Mouse (Mus musculus): ENCODE data around the gene Sp9. TPM values are rescaled to one million over a fixed set of nuclear protein-coding genes. Genes with fewer than 3 reads are reported as not detected.

Sp9 gene
- total and polyA plus RNA-seq, 3 experiments = not detected

- whole genome bisulfite sequencing = 95% methylated on average over 9 of the region's 9 CpGs
- intact Hi-C loops (cut with DNase I) = no loop called here
Observed at GRCm38 (mm10) chr2:73317426-73317825, 45.7 kb downstream of the Sp9 start.

DNA sequence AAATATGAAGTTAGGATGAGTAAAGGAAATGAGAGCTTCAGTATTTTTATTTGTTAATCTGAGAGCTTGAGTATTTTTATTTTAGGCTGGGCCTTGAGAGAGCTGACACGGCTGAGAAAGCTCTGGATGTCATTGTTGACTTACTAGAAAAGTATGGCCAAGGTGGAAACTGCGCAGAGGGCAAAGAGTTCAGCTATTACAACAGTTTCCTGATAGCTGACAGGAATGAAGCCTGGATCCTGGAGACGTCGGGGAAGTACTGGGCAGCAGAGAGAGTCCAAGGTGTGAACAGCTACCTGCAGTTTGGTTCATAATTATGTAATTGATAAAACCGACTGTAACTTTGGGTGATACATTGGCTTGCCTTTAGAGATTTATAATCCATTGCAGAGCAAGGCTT, 47.5 kb downstream of the Sp9 start:
- Histone ChIP-seq H3K9ac (ENCODE audit: low read depth, low read length) (no peak overlapping the region), H3K27me3 (ENCODE audit: control insufficient read depth, insufficient read depth, low read length) (no peaks in the 10 kb centered on the region), H3K4me3 (no peak overlapping the region), H3K79me2 (replicated peaks; ENCODE audit: control insufficient read depth, insufficient read depth, low read length) (no peaks in the 10 kb centered on the region), H3K4me1 (ENCODE audit: control insufficient read depth, insufficient read depth, low read length) (no peaks in the 10 kb centered on the region), H3K27ac (no peak overlapping the region), H3K36me3 (ENCODE audit: control insufficient read depth, insufficient read depth, low read length) (no peaks in the 10 kb centered on the region)
- intact Hi-C loops (cut with DNase I) = no loop called here
- TF ChIP-seq CTCF (IDR thresholded peaks at IDR 0.05) (no peak), POLR2A (IDR thresholded peaks at IDR 0.05; ENCODE audit: insufficient read depth, low read depth, low read length) (no peak), EP300 (IDR thresholded peaks at IDR 0.05; ENCODE audit: insufficient read depth, low read depth, low read length) (no peak)
- WGBS = 77% methylated on average over 5 of the region's 5 CpGs
- no peak for DNase-seq

More at GRCm38 (mm10) chr2:73317426-73317825, 45.7 kb downstream of the Sp9 start:
- Histone ChIP-seq H3K36me3 (ENCODE audit: control insufficient read depth, insufficient read depth, low read length) (no peaks in the 10 kb centered on the region), H3K27ac (no peak overlapping the region), H3K27me3 (ENCODE audit: control insufficient read depth, insufficient read depth, low read length) (no peaks in the 10 kb centered on the region), H3K9ac (ENCODE audit: low read depth, low read length) (no peak overlapping the region), H3K4me3 (no peak overlapping the region), H3K79me2 (replicated peaks; ENCODE audit: control insufficient read depth, insufficient read depth, low read length) (no peaks in the 10 kb centered on the region), H3K4me1 (ENCODE audit: control insufficient read depth, insufficient read depth, low read length) (no peaks in the 10 kb centered on the region; the same call in 1 of the 2 replicates)
- TF ChIP-seq EP300 (IDR thresholded peaks at IDR 0.05; ENCODE audit: insufficient read depth, low read depth, low read length) = no peak
- TF ChIP-seq CTCF (IDR thresholded peaks at IDR 0.05) = no peak
- no peak for TF ChIP-seq POLR2A (IDR thresholded peaks at IDR 0.05; ENCODE audit: insufficient read depth, low read depth, low read length)
- DNase-seq = no peak

DNA sequence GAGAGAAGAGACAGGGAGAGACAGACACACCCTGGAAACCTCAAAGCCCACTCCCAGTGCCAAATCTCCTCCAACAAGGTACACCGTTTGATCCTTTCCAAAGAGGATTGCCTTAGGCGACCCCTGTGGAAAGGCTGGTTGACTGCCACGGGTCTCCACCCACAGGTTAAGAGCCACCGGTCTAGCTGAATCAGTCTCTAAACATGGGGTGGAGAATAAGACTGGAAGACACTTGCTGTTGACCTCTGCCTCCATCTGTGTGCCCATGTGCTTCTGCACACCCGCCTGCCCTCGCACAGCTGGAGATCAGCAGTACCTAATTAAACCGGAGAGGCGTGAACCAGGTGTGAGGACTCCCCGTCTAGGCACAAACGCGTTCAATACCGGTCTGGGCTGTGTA, 51.3 kb downstream of the Sp9 start:
- Histone ChIP-seq H3K79me2 (replicated peaks; ENCODE audit: control insufficient read depth, insufficient read depth, low read length) (no peaks in the 10 kb centered on the region), H3K36me3 (ENCODE audit: control insufficient read depth, insufficient read depth, low read length) (peaks cover 2% of the 10 kb centered on the region; the same call in 1 of the 2 replicates), H3K9ac (ENCODE audit: low read depth, low read length) (no peak overlapping the region), H3K4me3 (no peak overlapping the region), H3K27me3 (ENCODE audit: control insufficient read depth, insufficient read depth, low read length) (no peaks in the 10 kb centered on the region), H3K4me1 (ENCODE audit: control insufficient read depth, insufficient read depth, low read length) (no peaks in the 10 kb centered on the region; the same call in 1 of the 2 replicates), H3K27ac (no peak overlapping the region)
- TF ChIP-seq POLR2A (IDR thresholded peaks at IDR 0.05; ENCODE audit: insufficient read depth, low read depth, low read length) (no peak), CTCF (IDR thresholded peaks at IDR 0.05) (no peak), EP300 (IDR thresholded peaks at IDR 0.05; ENCODE audit: insufficient read depth, low read depth, low read length) (no peak)
- WGBS = 68% methylated on average over 12 of the region's 12 CpGs
- DNase-seq = no peak
- intact Hi-C loops (cut with DNase I) = no loop called here

- 61% methylated on average over 5 of the region's 5 CpGs for WGBS
- no peak for DNase-seq
Observed at GRCm38 (mm10) chr2:73325871-73326270, 54.1 kb downstream of the Sp9 start.

More at GRCm38 (mm10) chr2:73325871-73326270, 54.1 kb downstream of the Sp9 start:
- H3K27me3 ChIP-seq (ENCODE audit: control insufficient read depth, insufficient read depth, low read length) = no peaks in the 10 kb centered on the region
- no peak overlapping the region for H3K4me3 ChIP-seq
- H3K27ac ChIP-seq = no peak overlapping the region
- no peaks in the 10 kb centered on the region; the same call in 1 of the 2 replicates for H3K4me1 ChIP-seq (ENCODE audit: control insufficient read depth, insufficient read depth, low read length)
- TF ChIP-seq EP300 (IDR thresholded peaks at IDR 0.05; ENCODE audit: insufficient read depth, low read depth, low read length) = no peak
- no peak for TF ChIP-seq CTCF (IDR thresholded peaks at IDR 0.05)
- TF ChIP-seq POLR2A (IDR thresholded peaks at IDR 0.05; ENCODE audit: insufficient read depth, low read depth, low read length) = no peak
- no peaks in the 10 kb centered on the region for H3K79me2 ChIP-seq (replicated peaks; ENCODE audit: control insufficient read depth, insufficient read depth, low read length)
- H3K9ac ChIP-seq (ENCODE audit: low read depth, low read length) = no peak overlapping the region
- peaks cover 2% of the 10 kb centered on the region; the same call in 1 of the 2 replicates for H3K36me3 ChIP-seq (ENCODE audit: control insufficient read depth, insufficient read depth, low read length)
- intact Hi-C loops (cut with DNase I) = no loop called here

Other genes starting within 250 kb of the Sp9 start
- gene Ola1, start 53.0 kb upstream of the Sp9 start, total RNA-seq (2021) = 10 to 100 TPM; 37.8 to 39.0 TPM
- gene Ola1, start 53.0 kb upstream of the Sp9 start, polyA plus RNA-seq (2012; rRNA removed) = 6.9 and 15.9 TPM in 2 replicates
- gene Scrn3, start 40.7 kb downstream of the Sp9 start, total RNA-seq (2021) = 10 to 100 TPM; 24.0 to 27.8 TPM
- gene Scrn3, start 40.7 kb downstream of the Sp9 start, polyA plus RNA-seq (2012; rRNA removed) = 11.4 and 24.5 TPM in 2 replicates
- gene Cir1, start 40.8 kb downstream of the Sp9 start, total RNA-seq (2021) = 10 to 100 TPM; 11.9 to 14.3 TPM
- gene Cir1, start 40.8 kb downstream of the Sp9 start, polyA plus RNA-seq (2012; rRNA removed) = 2.5 and 4.7 TPM in 2 replicates
- 10 to 100 TPM; 11.7 to 15.2 TPM for gene Gpr155, start 114.6 kb downstream of the Sp9 start, total RNA-seq (2021)
- 11.3 and 17.0 TPM in 2 replicates for gene Gpr155, start 114.6 kb downstream of the Sp9 start, polyA plus RNA-seq (2012; rRNA removed)

Data from heart, adult 2 months (tissue).